Mouse (Mus musculus): ENCODE data around the gene Calr3. TPM values are rescaled to one million over a fixed set of nuclear protein-coding genes. Genes with fewer than 3 reads are reported as not detected.

Gene Calr3
- polyA plus RNA-seq, 1 experiment from 2014 or later: 1.4 TPM

GRCm38 (mm10) chr8:72418073-72418472, 25.6 kb downstream of the Calr3 start:
- Histone ChIP-seq H3K4me3 (ENCODE audit: low read length) (no peak overlapping the region), H3K27me3 (replicated peaks; ENCODE audit: control insufficient read depth, insufficient read depth, low read length) (no peaks in the 10 kb centered on the region), H3K4me1 (ENCODE audit: control insufficient read depth, insufficient read depth, low read length) (peaks cover 41% of the 10 kb centered on the region), H3K4me2 (ENCODE audit: low read depth, low read length) (no peak overlapping the region), H3K36me3 (ENCODE audit: control insufficient read depth, insufficient read depth, low read length) (no peaks in the 10 kb centered on the region), H3K9ac (ENCODE audit: low read depth, low read length) (no peak overlapping the region), H3K9me3 (ENCODE audit: control insufficient read depth, low read length) (no peaks in the 10 kb centered on the region), H3K27ac (ENCODE audit: low read length) (no peak overlapping the region)
- no peak for ATAC-seq
- 89% methylated on average over 4 of the region's 4 CpGs for WGBS

- peaks cover 36% of the 10 kb centered on the region for H3K4me1 ChIP-seq (ENCODE audit: control insufficient read depth, insufficient read depth, low read length)
- no peaks in the 10 kb centered on the region for H3K27me3 ChIP-seq (replicated peaks; ENCODE audit: control insufficient read depth, insufficient read depth, low read length)
- no peak overlapping the region for H3K9ac ChIP-seq (ENCODE audit: low read depth, low read length)
- H3K36me3 ChIP-seq (ENCODE audit: control insufficient read depth, insufficient read depth, low read length): no peaks in the 10 kb centered on the region
- 89% methylated on average over 2 of the region's 2 CpGs for WGBS
- H3K27ac ChIP-seq (ENCODE audit: low read length): no peak overlapping the region
- no peak overlapping the region for H3K4me2 ChIP-seq (ENCODE audit: low read depth, low read length)
- no peaks in the 10 kb centered on the region for H3K9me3 ChIP-seq (ENCODE audit: control insufficient read depth, low read length)
- ATAC-seq: no peak
- H3K4me3 ChIP-seq (ENCODE audit: low read length): no peak overlapping the region
Measured at GRCm38 (mm10) chr8:72415252-72415651, 28.4 kb downstream of the Calr3 start.

GRCm38 (mm10) chr8:72413839-72414238, 29.8 kb downstream of the Calr3 start:
- Histone ChIP-seq H3K9me3 (ENCODE audit: control insufficient read depth, low read length) (no peaks in the 10 kb centered on the region), H3K27me3 (replicated peaks; ENCODE audit: control insufficient read depth, insufficient read depth, low read length) (no peaks in the 10 kb centered on the region), H3K27ac (ENCODE audit: low read length) (no peak overlapping the region), H3K36me3 (ENCODE audit: control insufficient read depth, insufficient read depth, low read length) (no peaks in the 10 kb centered on the region), H3K4me1 (ENCODE audit: control insufficient read depth, insufficient read depth, low read length) (peaks cover 28% of the 10 kb centered on the region), H3K4me3 (ENCODE audit: low read length) (no peak overlapping the region), H3K9ac (ENCODE audit: low read depth, low read length) (no peak overlapping the region), H3K4me2 (ENCODE audit: low read depth, low read length) (no peak overlapping the region)
- peak; percentile 87 for ATAC-seq
- WGBS: 66% methylated on average over 7 of the region's 7 CpGs

- H3K9me3 ChIP-seq (ENCODE audit: control insufficient read depth, low read length): no peaks in the 10 kb centered on the region
- ATAC-seq: no peak
- no peak overlapping the region for H3K4me3 ChIP-seq (ENCODE audit: low read length)
- no peaks in the 10 kb centered on the region for H3K27me3 ChIP-seq (replicated peaks; ENCODE audit: control insufficient read depth, insufficient read depth, low read length)
- 71% methylated on average over 3 of the region's 3 CpGs for WGBS
- no peak overlapping the region for H3K9ac ChIP-seq (ENCODE audit: low read depth, low read length)
- no peaks in the 10 kb centered on the region for H3K36me3 ChIP-seq (ENCODE audit: control insufficient read depth, insufficient read depth, low read length)
- H3K4me1 ChIP-seq (ENCODE audit: control insufficient read depth, insufficient read depth, low read length): peaks cover 12% of the 10 kb centered on the region
- no peak overlapping the region for H3K27ac ChIP-seq (ENCODE audit: low read length)
- H3K4me2 ChIP-seq (ENCODE audit: low read depth, low read length): no peak overlapping the region
Measured at GRCm38 (mm10) chr8:72409443-72409842, 34.2 kb downstream of the Calr3 start.

GRCm38 (mm10) chr8:72407878-72408277, 35.8 kb downstream of the Calr3 start:
- H3K4me1 ChIP-seq (ENCODE audit: control insufficient read depth, insufficient read depth, low read length): peaks cover 3% of the 10 kb centered on the region
- no peaks in the 10 kb centered on the region for H3K27me3 ChIP-seq (replicated peaks; ENCODE audit: control insufficient read depth, insufficient read depth, low read length)
- no peak for ATAC-seq
- no peaks in the 10 kb centered on the region for H3K36me3 ChIP-seq (ENCODE audit: control insufficient read depth, insufficient read depth, low read length)
- 79% methylated on average over 1 of the region's 1 CpGs for WGBS
- no peak overlapping the region for H3K9ac ChIP-seq (ENCODE audit: low read depth, low read length)
- H3K27ac ChIP-seq (ENCODE audit: low read length): no peak overlapping the region
- no peak overlapping the region for H3K4me3 ChIP-seq (ENCODE audit: low read length)
- no peak overlapping the region for H3K4me2 ChIP-seq (ENCODE audit: low read depth, low read length)
- H3K9me3 ChIP-seq (ENCODE audit: control insufficient read depth, low read length): no peaks in the 10 kb centered on the region

GRCm38 (mm10) chr8:72402981-72403380, 40.7 kb downstream of the Calr3 start:
- Histone ChIP-seq H3K27ac (ENCODE audit: low read length) (no peak overlapping the region), H3K36me3 (ENCODE audit: control insufficient read depth, insufficient read depth, low read length) (no peaks in the 10 kb centered on the region), H3K27me3 (replicated peaks; ENCODE audit: control insufficient read depth, insufficient read depth, low read length) (no peaks in the 10 kb centered on the region), H3K4me1 (ENCODE audit: control insufficient read depth, insufficient read depth, low read length) (peaks cover 4% of the 10 kb centered on the region; the same call in 1 of the 2 replicates), H3K4me3 (ENCODE audit: low read length) (no peak overlapping the region), H3K9me3 (ENCODE audit: control insufficient read depth, low read length) (no peaks in the 10 kb centered on the region), H3K9ac (ENCODE audit: low read depth, low read length) (no peak overlapping the region), H3K4me2 (ENCODE audit: low read depth, low read length) (no peak overlapping the region)
- no peak for ATAC-seq
- 100% methylated on average over 3 of the region's 3 CpGs for WGBS

GRCm38 (mm10) chr8:72401381-72401780, 42.3 kb downstream of the Calr3 start:
- H3K4me1 ChIP-seq (ENCODE audit: control insufficient read depth, insufficient read depth, low read length): peaks cover 4% of the 10 kb centered on the region; the same call in 1 of the 2 replicates
- no peak overlapping the region for H3K4me3 ChIP-seq (ENCODE audit: low read length)
- ATAC-seq: no peak
- H3K9ac ChIP-seq (ENCODE audit: low read depth, low read length): no peak overlapping the region
- H3K27me3 ChIP-seq (replicated peaks; ENCODE audit: control insufficient read depth, insufficient read depth, low read length): no peaks in the 10 kb centered on the region
- H3K9me3 ChIP-seq (ENCODE audit: control insufficient read depth, low read length): no peaks in the 10 kb centered on the region
- 70% methylated on average over 1 of the region's 1 CpGs for WGBS
- no peak overlapping the region for H3K4me2 ChIP-seq (ENCODE audit: low read depth, low read length)
- H3K36me3 ChIP-seq (ENCODE audit: control insufficient read depth, insufficient read depth, low read length): no peaks in the 10 kb centered on the region
- no peak overlapping the region for H3K27ac ChIP-seq (ENCODE audit: low read length)

GRCm38 (mm10) chr8:72385737-72386136, 57.9 kb downstream of the Calr3 start:
- Histone ChIP-seq H3K4me1 (ENCODE audit: control insufficient read depth, insufficient read depth, low read length) (no peaks in the 10 kb centered on the region), H3K27ac (ENCODE audit: low read length) (no peak overlapping the region), H3K27me3 (replicated peaks; ENCODE audit: control insufficient read depth, insufficient read depth, low read length) (no peaks in the 10 kb centered on the region), H3K4me2 (ENCODE audit: low read depth, low read length) (no peak overlapping the region), H3K9me3 (ENCODE audit: control insufficient read depth, low read length) (no peaks in the 10 kb centered on the region), H3K9ac (ENCODE audit: low read depth, low read length) (no peak overlapping the region), H3K36me3 (ENCODE audit: control insufficient read depth, insufficient read depth, low read length) (peaks cover 8% of the 10 kb centered on the region), H3K4me3 (ENCODE audit: low read length) (no peak overlapping the region)
- WGBS: 96% methylated on average over 2 of the region's 2 CpGs
- no peak for ATAC-seq

GRCm38 (mm10) chr8:72382395-72382794, 61.3 kb downstream of the Calr3 start:
- WGBS: 63% methylated on average over 5 of the region's 5 CpGs
- ATAC-seq: no peak

GRCm38 (mm10) chr8:72380656-72381055, 63.0 kb downstream of the Calr3 start:
- Histone ChIP-seq H3K4me2 (ENCODE audit: low read depth, low read length) (no peak overlapping the region), H3K27me3 (replicated peaks; ENCODE audit: control insufficient read depth, insufficient read depth, low read length) (no peaks in the 10 kb centered on the region), H3K9ac (ENCODE audit: low read depth, low read length) (no peak overlapping the region), H3K9me3 (ENCODE audit: control insufficient read depth, low read length) (no peaks in the 10 kb centered on the region), H3K4me1 (ENCODE audit: control insufficient read depth, insufficient read depth, low read length) (peaks cover 8% of the 10 kb centered on the region; the same call in 1 of the 2 replicates), H3K27ac (ENCODE audit: low read length) (no peak overlapping the region), H3K4me3 (ENCODE audit: low read length) (no peak overlapping the region), H3K36me3 (ENCODE audit: control insufficient read depth, insufficient read depth, low read length) (peaks cover 10% of the 10 kb centered on the region)
- WGBS: 91% methylated on average over 8 of the region's 8 CpGs
- no peak for ATAC-seq

More at GRCm38 (mm10) chr8:72382395-72382794, 61.3 kb downstream of the Calr3 start:
- H3K27me3 ChIP-seq (replicated peaks; ENCODE audit: control insufficient read depth, insufficient read depth, low read length): no peaks in the 10 kb centered on the region
- H3K9me3 ChIP-seq (ENCODE audit: control insufficient read depth, low read length): no peaks in the 10 kb centered on the region
- no peaks in the 10 kb centered on the region for H3K4me1 ChIP-seq (ENCODE audit: control insufficient read depth, insufficient read depth, low read length)
- peaks cover 10% of the 10 kb centered on the region for H3K36me3 ChIP-seq (ENCODE audit: control insufficient read depth, insufficient read depth, low read length)
- H3K27ac ChIP-seq (ENCODE audit: low read length): no peak overlapping the region
- H3K4me2 ChIP-seq (ENCODE audit: low read depth, low read length): no peak overlapping the region
- no peak overlapping the region for H3K9ac ChIP-seq (ENCODE audit: low read depth, low read length)
- H3K4me3 ChIP-seq (ENCODE audit: low read length): no peak overlapping the region

Measured in intestine, embryonic 16.5 days (tissue).